Mouse (Mus musculus): ENCODE data around the gene Hspa1b.
A peak's percentile ranks its signal among the peaks of the same experiment; 100 is the strongest.
"Not testable (repeated sequence)": the region's sequence is repeated elsewhere in the genome, so short reads cannot be mapped to it uniquely, and the experiment has no call there.

The Hspa1b gene

DNA sequence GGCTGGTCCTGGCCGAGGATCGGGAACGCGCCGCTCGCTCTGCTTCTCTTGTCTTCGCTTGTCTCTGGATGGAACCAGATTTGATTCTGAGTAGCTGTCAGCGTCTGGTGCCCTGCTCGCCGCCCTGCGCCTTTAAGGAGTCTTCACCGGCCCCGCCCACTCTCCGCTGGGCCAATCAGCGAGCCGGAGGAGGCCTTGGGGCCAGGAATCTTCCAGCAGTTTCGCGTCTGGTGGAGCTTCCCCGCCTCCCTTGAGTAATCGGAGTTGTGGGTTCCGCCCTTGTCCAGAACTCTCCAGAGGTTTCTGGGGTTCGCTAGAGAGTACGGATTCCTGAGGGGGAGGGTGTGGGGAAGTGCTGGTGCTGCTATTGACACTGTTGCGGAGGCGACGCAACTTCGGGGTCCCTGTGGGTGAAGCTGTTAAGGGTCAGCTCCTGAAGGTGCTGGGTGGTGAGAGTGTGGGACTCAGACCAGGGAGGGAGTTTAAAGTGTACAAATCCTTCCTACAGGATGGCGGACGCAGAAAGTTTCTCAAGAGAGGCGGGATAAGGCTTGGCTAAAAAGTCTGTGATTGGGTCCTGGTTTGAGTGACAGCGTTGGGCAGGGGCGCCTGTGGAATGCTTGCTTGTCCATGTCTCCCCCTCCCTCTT, at the start of gene Hspa1b:
TSS of gene Hspa1b (minus strand) at position 109 of the 649 bp plus-strand sequence.
- DNase-seq = peak; percentile 92 to 93

DNA sequence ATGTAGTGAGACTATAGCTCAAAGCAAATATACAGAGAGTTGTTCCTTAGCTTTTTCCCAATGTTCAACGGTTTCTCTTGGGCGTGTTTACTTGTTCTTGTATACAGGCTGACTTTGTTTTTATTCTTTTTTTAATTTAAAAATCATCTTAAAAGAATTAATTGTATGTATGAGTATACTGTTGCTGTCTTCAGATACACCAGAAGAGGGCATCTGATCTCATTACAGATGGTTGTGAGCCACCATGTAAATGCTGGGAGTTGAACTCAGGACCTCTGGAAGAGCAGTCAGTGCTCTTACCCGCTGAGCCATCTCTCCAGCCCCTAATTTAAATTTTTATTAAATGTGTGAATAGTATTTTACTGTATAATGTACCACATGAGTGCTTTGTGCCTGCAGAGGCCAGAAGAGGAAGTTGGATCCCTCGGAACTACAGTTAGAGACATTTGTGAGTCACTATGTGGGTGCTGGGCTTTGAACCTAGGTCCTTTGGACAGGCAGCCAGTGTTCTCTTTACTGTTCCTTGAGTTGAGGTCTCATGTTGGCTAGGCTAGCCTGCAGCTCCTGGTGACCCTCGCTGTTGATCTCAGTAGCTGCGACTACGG, 48.5 kb upstream of the Hspa1b start:
- no peak for DNase-seq

DNA sequence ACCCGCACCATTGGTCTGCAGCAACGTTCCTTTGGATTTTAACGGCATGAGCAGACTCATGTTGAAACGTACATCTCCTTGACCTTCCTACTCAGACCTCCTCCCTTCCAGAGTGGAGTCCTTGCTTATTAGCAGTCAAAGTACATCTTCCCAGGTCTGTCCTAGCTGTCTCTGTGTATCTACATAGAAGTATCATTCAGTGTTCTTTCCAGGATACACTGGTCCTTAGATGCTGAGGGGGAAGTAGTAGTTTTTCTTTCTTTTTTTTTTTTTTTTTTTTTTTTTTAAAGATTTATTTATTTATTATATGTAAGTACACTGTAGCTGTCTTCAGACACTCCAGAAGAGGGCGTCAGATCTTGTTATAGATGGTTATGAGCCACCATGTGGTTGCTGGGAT, 46.9 kb upstream of the Hspa1b start:
- DNase-seq = not testable (repeated sequence)

DNA sequence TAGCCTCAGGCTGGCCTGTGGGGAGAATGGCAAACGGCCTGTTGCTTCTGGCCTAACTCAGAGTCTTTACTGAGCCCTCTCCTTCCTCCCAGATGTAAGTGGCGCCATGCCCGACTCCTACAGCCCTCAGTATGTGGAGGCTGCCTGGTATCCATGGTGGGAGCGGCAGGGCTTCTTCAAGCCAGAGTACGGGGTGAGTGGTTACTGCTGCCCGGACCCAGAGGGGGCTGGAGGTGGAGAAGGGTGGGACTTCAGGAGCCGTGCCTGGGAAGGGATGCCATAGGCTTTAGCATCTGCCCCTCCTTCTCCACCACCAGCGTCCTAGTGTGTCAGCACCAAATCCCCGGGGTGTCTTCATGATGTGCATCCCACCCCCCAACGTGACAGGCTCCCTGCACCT, 46.1 kb upstream of the Hspa1b start:
- no peak for DNase-seq

DNA sequence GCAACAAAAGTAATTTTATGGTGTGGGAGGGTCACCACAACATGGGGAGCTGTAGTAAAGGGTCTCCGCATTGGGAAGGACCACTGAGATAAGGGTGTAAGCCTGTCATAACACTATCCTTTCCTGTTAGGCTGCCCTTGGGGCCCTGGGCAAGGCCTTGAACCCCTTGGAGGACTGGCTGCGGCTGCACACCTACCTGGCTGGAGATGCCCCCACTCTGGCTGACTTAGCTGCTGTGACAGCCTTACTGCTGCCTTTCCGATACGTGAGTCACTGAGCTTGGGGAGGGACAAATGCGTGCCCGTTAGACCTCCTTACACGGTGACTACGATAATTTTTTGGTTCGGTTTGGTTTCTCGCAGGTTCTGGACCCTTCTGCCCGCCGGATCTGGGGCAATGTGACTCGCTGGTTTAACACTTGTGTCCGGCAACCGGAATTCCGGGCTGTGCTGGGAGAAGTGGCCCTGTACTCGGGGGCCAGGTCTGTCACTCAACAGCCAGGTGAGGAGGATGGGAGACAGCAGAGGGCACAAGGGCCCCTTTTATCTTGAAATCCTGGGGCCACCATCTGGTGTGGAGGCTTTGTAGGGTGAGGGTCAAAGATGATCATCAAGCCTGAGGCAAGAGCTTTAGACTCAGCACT, 45.2 kb upstream of the Hspa1b start:
- DNase-seq = no peak

DNA sequence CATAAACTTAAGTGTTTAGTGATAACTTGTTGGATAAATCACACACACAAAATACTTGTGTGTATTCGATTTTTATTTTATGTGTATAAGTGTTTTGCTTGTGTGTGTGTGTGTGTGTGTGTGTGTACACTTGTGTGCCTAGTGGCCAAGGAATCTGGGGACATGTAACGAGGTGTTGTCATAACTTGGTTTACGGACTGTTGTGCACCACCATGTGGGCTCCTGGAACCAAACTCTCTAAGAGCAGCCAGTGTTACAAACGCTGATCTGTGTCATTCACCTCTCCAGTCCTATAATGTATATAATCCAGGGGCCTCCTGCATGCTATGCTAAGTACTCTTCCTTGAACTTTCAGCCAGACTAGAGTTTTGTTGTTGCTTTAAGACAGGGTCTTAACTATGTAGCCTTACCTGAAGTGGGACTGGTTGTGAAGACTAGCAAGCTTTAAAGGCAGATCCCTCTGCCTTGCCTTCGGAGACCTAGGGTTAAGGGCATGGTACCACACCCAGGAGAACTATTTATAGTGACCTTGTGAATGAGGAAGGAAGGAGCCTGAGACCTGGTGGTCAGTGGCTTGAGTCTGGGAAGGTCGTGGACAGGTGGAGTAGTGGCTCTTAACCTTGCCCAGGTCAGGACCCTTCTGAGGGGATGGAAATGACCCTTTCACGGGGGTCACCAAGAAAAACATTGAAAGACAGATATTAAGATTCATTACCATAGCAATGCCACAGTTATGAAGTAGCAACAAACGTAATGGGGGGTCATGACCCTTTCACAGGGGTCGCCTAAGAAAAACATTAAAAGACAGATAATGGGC, 44.2 kb upstream of the Hspa1b start:
- DNase-seq = no peak

DNA sequence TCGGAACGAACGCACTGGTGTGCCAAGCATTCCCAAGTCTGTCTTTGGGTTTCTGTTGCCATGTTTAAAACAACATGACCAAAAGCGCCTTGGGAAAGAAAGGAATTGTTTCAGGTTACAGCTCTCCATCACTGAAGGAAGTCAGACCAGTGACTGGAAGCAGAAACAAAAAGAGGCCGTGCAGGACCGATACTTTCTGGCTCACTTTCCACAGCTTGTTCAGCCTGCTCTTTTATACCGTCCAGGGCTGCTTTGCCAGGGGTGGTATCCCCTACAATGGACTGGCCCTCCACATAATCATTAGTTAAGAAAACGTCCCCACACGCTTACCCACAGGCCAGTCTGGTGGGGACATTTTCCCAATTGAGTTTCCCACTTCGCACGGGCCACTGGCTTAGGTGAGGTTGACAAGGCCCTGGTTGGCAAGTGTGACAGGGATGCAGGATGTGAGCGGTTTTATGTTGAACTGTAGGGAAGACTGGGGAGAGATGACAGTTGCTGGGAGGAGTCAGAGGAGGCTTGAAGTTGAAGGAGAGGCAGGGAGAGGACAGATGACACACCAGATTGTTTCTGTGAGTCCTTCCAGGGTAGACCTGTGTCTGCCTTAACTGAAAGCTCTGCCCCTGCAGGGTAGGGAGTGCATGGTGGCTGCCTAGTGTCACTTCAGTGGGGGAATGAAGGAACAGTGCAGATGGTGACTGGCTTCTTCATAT, 43.3 kb upstream of the Hspa1b start:
- no peak for DNase-seq

DNA sequence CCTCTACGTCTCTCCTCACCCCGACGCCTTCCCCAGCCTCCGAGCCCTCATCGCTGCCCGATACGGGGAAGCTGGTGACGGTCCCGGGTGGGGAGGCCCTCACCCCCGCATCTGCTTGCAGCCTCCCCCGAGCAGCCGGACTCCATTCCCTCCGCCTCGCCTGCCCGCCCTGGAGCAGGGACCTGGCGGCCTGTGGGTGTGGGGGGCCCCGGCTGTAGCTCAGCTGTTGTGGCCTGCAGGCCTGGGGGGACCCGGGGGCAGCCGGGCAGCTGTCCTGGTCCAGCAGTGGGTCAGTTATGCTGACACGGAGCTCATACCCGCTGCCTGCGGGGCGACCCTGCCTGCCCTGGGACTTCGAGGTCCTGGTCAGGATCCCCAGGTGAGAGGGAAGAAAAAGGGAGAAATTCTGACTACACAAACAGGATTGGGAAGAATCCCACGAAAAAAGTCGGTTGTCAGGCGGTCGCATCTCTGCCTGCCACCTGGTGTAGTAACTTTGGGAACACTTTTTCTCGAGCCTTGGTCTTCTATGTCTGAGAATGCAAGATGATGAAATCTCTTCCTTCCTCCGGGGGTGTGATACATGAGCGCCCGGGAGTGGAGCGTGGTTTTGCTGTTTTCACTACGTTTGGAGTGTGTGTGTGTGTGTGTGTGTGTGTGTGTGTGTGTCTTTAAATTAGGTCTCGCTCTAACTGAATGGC, 42.6 kb upstream of the Hspa1b start:
- peak in 1 of 2 experiments; percentile 42 for DNase-seq

DNA sequence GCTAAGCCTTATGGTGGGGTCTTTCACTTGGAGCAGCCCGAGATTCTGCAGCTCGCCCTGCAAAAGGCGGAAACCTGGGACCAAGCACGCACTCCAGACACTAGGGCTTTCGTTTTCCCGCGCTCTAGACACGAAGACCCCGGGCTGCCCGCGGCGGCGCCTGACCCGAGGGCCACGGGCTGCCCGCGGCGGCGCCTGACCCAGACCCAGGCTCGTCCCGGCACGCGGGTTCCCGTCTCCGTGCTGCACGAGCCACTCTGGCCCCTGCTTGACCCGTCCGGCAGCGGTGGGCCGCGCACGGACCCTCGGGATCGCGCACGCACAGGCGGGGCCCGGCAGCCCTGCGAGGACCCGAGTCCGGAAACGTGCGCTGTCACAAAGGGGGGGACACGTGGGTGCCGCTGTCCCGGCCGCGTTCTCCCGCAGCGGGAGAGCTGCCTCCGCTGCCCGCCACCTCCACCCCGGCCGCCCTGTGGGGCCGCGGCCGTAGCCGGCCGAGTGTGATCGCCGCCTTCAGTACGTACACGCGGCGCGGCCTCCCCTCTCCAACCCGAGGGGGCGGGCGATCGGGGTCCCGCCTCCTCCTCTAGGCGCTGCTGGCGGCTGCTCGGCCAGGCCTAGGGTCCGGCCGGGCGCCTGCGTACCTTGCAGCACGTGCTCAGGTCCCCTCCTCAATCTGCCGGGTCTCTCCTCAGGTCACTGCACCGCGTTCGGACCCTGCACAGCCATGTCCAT, 41.8 kb upstream of the Hspa1b start, which contains the start of gene Vars:
TSS of gene Vars (plus strand) at position 271 of the 735 bp plus-strand sequence.
- DNase-seq = peak; percentile 85 to 86

DNA sequence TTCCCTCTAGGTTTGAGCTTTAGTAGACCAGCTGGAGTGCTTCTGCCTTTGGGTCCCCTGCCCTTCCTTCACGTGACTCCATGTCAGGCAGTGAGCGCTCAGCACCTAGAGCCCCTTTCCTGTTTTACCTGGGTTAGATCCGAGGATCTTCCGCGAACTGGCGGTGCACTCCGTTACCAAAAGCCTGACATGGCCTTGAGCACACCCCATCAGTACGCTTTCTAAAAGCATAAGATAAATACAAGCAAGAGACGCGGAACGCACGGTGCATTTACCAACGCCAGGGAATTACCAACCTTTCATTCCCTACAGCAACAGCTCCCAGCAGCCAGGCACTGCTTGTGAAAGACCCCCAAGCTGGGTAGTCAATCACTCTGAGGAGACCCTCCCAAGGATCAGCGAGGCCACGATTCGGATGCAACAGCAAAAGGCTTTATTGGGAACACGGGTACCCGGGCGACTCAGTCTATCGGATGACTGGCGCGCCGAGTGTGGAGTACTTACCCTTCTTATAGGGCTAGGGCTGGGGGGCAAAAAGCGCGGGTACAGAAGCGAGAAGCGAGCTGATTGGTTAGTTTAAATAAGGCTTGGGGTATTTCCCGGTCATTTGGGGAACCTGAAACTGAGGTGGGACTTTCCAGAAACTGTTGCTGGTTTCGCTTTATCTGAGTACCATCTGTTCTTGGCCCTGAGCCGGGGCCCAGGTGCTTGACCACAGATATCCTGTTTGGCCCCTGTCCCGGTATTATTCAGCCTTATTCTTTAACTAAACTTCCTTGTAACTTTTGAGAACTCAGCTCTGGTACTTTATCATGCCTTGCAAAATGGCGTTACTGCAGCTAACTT, 41.1 kb upstream of the Hspa1b start:
- DNase-seq = not testable (repeated sequence)

DNA sequence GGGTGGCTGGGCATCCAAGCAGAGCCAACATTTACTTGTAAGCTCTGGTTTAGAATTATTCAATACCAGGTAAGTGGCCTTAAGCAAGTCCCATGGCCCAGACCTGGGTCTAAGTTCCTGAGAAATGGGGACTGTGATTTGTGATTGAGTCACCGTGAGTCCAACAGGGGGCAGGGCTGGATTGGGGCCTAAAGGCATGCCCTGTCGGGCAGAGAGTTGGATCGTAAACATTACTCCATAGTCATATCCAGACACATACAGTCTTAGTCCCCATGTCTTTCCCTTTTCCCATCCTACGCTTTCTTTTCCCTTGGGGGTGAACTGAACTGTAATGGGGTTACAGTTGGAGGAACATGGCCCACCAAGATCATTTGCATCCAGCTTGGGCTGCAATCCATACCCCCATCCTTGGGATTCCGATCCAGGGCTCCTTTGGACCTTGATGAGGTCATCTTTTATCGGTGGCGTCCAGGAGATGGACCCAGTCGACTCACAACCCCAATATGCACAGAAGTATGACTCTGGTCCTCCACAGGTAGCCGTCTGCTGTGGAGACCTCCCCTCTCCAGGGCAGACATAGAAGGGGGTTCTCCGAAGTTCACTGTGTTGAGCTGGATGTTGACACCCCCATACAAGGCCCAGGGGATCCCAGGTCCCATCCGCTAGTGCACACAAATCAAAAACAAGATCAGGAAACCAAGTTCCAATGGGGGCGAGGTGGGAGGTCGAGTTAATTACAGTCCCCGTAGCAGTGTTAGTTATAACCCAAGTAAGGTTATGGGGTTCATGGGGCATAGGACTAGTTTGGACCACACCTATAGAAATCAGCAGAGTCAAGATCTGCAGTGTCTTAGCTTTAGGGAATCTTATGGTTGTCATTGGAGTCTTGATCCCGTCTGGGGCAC, 39.7 kb upstream of the Hspa1b start:
- no peak for DNase-seq

DNA sequence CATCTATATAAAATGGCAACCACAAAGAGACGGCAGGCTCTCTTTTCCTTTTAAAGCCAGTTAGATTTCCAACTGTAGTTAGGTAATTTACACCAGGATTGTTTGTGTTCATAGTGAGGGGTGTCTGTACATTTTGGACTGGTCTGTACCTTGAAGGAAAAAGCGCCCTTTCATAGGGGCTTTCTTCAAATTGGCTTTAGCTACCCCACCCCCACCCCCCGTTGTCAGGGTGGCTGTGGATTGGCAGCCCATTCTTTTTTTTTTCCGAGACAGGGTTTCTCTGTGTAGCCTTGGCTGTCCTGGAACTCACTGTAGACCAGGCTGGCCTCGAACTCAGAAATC, 38.1 kb upstream of the Hspa1b start:
- no peak for DNase-seq

DNA sequence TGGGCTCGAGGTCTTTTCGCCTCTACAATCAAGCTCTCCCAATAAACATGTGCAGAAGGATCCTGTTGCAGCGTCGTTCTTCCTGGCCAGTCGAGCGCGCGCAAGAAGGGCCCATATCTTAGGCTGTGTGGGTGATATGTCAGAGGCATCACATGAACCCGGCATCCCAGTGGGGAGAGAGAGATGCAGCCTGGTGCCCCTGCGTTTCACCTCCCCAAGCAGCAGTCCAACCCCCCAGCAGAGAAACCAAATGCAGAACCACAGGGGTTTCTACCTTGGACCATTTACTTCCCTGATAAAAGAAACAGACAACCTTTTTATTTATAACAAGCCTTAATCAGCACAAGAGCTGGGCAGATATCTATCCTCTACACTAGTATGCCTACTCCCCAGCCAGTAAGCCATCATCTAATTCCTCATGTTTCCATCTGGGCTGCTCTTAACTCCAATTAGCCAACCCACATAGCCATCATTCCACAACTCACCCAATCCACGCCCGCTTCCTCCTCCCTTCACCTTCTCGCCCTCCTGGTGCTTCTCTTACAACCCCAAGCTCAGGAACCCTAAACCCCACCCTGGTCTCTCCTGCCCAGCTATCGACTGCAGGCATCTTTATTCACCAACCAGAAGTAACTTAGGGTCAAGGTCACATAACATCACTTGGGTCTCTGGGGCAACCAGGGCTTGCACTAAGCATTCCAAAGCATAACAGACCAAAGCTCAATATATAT, 37.5 kb upstream of the Hspa1b start:
- no peak for DNase-seq

DNA sequence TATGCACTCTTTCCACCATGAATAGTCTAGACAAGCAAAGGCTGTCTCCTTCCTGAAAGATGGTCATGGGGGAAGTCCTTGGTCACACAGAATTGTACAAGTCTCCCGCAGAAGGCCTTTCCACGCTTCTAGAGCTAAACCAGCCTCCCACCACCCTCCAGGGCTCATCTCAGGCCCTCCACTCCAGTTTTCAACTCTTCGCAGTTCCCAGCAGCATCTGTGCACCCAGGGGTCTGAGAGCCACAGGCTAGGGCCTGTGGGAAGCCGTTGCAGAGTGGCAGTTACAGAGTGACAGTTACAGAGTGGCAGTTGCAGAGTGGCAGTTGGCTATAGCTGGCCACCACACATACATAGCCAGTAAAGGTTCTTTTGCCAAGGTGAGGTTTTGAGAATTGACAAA, 36.9 kb upstream of the Hspa1b start:
- not testable (repeated sequence) for DNase-seq

DNA sequence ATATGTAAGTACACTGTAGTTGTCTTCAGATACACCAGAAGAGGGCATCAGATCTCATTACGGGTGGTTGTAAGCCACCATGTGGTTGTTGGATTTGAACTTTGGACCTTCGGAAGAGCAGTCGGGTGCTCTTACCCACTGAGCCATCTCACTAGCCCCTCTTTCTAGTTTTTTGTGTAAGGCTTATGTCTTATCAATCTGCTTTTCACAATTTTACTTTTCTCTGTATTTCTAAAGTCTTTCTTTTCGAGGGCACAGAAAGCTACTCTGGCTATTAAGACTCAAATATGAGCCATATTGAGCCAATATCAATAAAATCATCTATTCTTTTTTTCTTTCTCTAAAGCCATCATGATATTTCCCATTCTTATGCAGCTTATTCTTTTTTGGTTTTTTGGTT, 36.2 kb upstream of the Hspa1b start:
- not testable (repeated sequence) for DNase-seq

DNA sequence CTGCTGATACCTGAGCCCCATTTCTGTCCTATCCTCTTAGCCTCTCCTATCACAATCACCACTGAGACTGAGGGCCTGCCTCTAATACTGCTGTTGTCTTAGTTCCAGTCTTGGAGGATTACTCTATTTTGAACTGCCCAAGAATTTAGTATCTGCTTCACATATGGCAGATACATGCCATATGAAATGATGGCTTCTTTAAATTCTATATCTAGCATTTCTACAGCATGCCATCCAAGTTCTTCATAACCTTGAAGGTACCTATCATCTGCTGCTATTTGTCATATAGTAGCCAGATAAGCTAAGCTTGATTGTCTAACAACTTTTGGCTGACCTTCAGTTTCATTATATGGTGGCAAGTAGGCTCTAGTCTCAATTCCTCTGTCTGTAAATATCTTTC, 35.7 kb upstream of the Hspa1b start:
- no peak for DNase-seq

DNA sequence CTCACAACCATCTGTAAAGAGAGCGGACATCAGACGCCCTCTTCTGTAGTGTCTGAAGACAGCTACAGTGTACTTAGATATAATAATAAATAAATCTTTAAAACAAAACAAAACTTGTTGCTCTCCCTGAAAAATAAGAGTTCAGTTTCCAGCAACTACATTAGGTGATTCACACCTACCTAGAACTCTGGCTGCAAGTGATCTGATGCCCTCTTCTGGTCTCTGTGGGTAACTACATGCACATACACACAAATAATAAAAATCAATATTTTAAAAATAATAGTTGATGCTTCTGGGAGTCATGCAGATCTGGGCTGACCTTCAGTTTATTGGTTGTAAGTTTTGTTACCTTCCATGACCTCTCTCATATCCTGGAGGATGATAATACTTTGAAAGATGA, 25.2 kb upstream of the Hspa1b start:
- no peak for DNase-seq

DNA sequence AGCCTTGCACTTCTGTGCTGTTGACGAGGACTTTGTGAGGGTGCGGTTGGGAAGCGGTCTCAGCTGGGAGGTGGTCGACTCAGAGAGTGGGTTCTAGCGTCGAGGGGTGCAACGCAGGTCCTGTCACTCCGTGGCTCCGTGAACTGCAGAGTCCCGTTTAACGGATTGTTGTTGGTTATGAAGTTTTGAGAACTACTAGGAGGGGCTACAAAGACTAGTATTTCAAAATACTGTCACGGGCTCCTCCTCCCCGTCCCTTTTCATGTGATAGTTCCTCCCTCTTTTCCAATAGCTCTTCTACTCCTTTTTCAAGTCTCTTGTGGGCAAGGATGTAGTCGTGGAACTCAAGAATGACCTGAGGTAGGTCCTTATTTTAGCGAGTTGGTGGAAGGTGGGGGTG, 23.3 kb upstream of the Hspa1b start:
- no peak for DNase-seq

Data from lung, adult 18-20 months (tissue).